Mouse (Mus musculus) thymus, postnatal 25 days (tissue): ENCODE measurements around the gene Serpind1.

Experiments
- DNase-seq: peaks from one replicate; pipeline ENCODE4 v3.0.0; 2022

Serpind1 gene

GRCm38 (mm10) chr16:17331116-17331515 is at the start of gene Serpind1:
Gene Serpind1 (plus strand): TSS chr16:17331371.
- no peak for DNase-seq

DNA sequence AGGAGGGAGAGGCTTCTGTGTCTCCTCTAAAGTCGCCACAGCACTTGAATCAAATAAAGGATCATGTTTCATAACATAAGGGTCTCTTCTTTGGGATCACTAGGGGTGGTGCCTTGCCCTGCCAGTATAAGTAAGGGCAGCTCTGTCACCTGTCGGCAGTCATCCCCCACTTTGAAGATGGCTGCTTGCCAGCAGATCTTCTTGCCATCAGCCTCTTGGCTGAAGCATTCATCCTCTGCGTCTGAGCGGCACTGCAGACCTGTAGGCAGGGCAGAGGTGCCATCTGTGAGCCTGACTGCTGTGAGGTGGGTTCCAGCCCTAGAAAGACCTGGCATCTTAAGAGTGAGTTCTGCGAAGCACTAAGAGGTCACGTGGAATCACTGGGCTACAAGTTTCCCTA is 48.0 kb upstream of the Serpind1 start:
- no peak for DNase-seq

GRCm38 (mm10) chr16:17287103-17287502 is 44.1 kb upstream of the Serpind1 start:
- no peak for DNase-seq

DNA sequence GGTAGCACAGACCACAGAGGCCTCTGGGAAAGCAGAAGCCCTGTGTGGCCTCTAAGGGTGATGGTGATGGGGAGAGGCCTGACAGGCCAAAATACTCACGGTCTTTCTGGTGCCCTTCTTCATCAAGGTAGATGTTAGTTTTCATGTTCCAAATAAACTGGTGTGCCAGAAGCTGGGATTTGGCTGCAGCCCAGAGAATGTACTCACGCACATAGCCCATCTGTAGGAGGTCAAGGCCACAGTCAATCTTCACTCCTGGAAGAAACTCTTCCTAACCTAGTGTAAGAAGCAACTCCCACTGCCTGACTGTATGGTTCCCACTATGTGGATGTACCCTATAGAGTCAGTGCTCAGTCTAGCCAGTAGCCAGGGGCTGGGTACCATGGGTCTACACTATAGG is 40.2 kb upstream of the Serpind1 start:
- DNase-seq = no peak

GRCm38 (mm10) chr16:17292751-17293150 is 38.4 kb upstream of the Serpind1 start:
- peak; percentile 86 for DNase-seq

GRCm38 (mm10) chr16:17300818-17301217 is 30.4 kb upstream of the Serpind1 start:
- DNase-seq = no peak

DNA sequence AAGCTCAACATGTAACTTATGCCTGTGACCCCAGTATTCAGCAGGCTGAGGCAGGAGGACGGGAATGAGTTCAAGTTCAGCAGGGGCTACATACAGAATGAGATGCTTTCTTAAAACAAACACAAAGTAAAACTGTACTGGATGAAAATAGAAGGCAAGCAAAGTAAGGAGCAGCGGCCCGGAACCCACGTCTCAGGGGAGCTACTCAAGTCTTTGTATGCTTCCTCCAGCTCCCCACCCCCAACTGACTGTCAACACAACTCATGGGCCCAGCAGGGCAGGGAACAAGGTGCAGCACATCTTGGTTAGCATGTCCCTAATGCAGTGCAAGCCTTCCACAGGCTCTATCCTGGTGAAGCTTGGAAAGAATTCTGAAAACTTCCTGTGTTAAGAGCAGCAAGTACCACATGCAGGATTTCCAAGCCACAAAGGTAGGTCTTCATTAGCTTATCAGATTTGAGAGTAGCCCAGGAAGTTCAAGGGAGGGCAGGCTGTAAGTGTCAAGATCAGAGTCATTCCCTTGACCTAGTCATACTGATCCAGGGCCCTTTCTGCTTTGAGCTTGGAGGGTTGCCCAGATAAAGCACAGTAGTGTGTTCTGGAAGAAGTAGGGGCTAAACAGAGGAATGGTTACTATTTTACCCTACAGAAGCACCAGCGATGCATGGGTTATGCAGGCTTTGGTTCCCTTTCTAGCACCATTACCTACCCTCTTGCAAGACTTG is 27.5 kb upstream of the Serpind1 start:
- DNase-seq = no peak

GRCm38 (mm10) chr16:17307461-17307860 is 23.7 kb upstream of the Serpind1 start:
- DNase-seq = no peak

GRCm38 (mm10) chr16:17309036-17309435 is 22.1 kb upstream of the Serpind1 start:
- DNase-seq = no peak

- no peak for DNase-seq
These were observed 18.6 kb upstream of the Serpind1 start for GRCm38 (mm10) chr16:17312531-17312930.

- DNase-seq = no peak
These were observed 14.6 kb upstream of the Serpind1 start for GRCm38 (mm10) chr16:17316554-17316953.

DNA sequence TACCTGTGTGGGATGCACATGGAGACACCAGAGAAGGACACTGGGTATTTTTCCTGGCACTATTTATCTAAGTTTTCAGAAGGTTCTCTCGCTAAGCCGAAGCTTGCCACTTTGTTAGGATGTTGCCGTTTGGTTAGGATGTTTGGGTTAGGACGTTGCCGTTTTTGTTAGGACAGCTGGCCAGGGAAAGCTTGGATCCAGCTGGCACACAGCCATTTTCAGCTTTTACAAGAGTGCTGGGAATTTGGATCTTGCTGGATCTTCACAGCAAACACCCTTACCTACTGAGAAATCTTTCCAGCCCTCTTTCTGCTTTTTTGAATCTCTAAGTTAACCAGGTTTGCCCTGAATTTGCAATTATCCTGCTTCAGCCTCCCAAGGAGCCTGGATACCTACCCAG is 9.7 kb upstream of the Serpind1 start:
- no peak for DNase-seq

- no peak for DNase-seq
These were observed 6.4 kb upstream of the Serpind1 start for GRCm38 (mm10) chr16:17324745-17325144.

DNA sequence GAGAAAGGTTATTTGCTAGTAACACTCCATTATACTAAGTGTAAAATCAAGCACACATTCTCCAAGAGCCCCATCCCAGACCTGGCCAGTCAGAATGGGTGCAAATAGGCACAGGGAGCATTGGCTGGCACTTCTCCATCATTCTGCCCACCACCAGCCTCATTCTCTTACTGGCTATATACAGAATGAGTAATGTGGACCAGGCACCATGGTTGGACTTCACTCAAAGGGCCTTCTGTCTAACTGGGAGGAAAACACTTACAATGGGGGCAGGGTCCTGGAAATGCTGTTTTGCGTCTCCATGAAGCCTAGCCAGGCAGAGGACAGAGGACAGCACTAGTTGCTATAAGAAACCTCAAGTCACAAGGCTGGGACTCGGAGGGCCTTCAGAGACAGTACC is 5.1 kb upstream of the Serpind1 start:
- no peak for DNase-seq

- no peak for DNase-seq
These were observed 1.2 kb upstream of the Serpind1 start for GRCm38 (mm10) chr16:17329848-17330570.

DNA sequence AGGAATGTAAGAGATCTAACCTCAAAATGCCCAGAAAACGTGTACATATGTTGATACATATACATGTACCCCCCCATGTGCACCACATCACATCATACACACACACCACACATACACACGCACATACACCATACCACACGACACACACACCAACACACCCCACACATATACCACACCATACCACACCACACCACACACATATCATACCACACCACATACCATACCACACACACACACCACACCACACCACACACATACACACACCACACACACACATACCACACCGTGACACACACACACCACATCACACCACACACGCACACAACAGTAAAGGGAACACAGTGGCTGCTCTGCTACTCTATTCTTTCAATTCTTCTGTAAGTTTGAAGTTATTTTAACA is 684 bp downstream of the Serpind1 start:
- DNase-seq = no peak

- no peak for DNase-seq
These were observed 3.4 kb downstream of the Serpind1 start for GRCm38 (mm10) chr16:17334574-17334973.

DNA sequence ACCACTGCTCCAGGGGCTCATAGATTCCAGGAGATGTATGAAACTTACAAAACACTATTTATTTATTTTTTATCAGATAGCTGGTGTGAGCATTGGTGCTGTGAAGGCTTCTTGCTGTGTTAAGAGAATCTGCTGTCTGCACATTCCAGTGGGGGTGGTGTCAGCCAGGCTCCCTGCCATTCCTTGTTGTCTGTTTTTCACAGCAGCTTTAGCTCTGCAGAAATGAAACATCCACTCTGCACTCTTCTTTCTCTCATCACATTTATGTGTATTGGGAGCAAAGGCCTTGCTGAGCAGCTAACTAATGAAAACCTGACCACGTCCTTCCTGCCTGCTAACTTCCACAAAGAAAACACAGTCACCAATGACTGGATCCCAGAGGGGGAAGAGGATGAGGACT is 4.9 kb downstream of the Serpind1 start:
- no peak for DNase-seq

- DNase-seq = no peak
These were observed 8.5 kb downstream of the Serpind1 start for GRCm38 (mm10) chr16:17339701-17340100.

DNA sequence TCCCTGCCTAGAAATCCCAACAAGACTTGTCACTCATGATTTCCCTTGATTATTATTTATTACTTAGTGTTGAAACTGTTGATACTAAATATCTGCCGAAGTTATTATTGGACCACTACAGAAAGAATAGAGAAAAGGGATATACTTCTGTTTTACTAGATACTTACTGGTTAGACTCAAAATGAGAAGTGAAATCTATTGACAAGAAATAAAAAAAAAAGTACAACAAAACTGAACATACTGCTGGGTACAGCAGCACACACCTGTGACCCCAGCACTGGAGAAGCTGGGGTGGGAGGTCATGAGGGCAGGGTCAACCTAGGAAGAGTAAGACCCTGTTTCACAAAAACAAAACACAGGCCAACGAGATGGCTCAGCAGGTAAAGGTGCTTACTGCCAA is 9.5 kb downstream of the Serpind1 start:
- no peak for DNase-seq

GRCm38 (mm10) chr16:17341847-17342246 is 10.7 kb downstream of the Serpind1 start:
- DNase-seq = no peak

DNA sequence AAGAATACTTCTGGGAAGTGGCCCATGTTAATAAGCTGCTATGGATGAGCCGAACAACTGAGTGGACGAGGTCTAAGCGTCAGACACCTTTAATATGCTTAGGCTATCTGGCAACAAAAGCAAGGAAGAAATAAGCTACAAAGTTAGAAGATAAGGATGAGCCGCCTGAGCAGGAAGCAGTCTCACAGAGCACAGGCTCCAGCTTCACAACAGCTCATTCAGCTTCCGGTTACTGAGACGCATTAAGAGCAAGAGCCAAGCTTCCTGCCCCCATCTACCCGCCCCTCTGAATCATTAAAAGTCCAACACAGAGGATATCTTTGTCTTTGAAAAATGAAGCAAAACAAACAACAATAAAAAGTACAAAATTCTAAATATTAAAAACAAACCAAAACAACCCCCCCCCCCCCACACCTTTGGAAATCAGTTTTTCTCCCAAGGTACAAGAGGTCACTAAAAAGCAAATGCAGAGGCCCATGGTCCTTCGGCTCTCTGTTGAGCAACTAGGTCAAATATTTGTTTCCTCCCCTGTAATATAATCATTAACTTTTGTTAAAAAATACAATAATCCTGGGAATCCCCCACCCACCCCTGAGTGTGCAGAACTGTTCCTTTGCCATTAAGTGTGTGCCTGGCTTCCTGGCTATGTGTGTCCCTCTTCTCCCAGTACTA is 14.1 kb downstream of the Serpind1 start:
- DNase-seq = no peak

- no peak for DNase-seq
These were observed 14.6 kb downstream of the Serpind1 start for GRCm38 (mm10) chr16:17345813-17346155.

GRCm38 (mm10) chr16:17346766-17347165 is 15.6 kb downstream of the Serpind1 start:
- no peak for DNase-seq
